Mouse (Mus musculus): ENCODE measurements around the gene Gm20671. TPM values are rescaled to one million over a fixed set of nuclear protein-coding genes. Genes with fewer than 3 reads are reported as not detected.

Gene Gm20671
- total and polyA plus RNA-seq, 3 experiments: 5.2 to 14.2 TPM; not detected in 1

Other genes starting within 250 kb of the Gm20671 start
- 10 to 100 TPM; 42.3 to 43.3 TPM for gene Yes1, start 215.9 kb downstream of the Gm20671 start, total RNA-seq (2021)
- 5.4 and 5.5 TPM in 2 replicates for gene Yes1, start 215.9 kb downstream of the Gm20671 start, polyA plus RNA-seq (2012; rRNA removed)
- gene Pisd, start 41.5 kb downstream of the Gm20671 start, total RNA-seq (2021): 10 to 100 TPM; 55.1 to 64.3 TPM
- gene Pisd, start 41.5 kb downstream of the Gm20671 start, polyA plus RNA-seq (2012; rRNA removed): 64.6 and 72.8 TPM in 2 replicates
- 10 to 100 TPM; 25.1 to 45.6 TPM for gene Prr14l, start 27.1 kb upstream of the Gm20671 start, total RNA-seq (2021)
- gene Prr14l, start 27.1 kb upstream of the Gm20671 start, polyA plus RNA-seq (2012; rRNA removed): 10.6 and 15.1 TPM in 2 replicates
- gene Depdc5, start 36.6 kb upstream of the Gm20671 start, total RNA-seq (2021): 10 to 100 TPM; 28.6 to 33.3 TPM
- gene Depdc5, start 36.6 kb upstream of the Gm20671 start, polyA plus RNA-seq (2012; rRNA removed): 8.0 and 8.6 TPM in 2 replicates
- 100 to 1,000 TPM; 167 to 190 TPM for gene Ywhah, start 191.7 kb upstream of the Gm20671 start, total RNA-seq (2021)
- 128 and 132 TPM in 2 replicates for gene Ywhah, start 191.7 kb upstream of the Gm20671 start, polyA plus RNA-seq (2012; rRNA removed)

All from adrenal gland, adult 2 months (tissue).